Mouse (Mus musculus) liver, adult 2 months (tissue): ENCODE data around the gene Acvr1b.

Experiments
- CTCF ChIP-seq: fragments of 200-500 bp; IDR thresholded peaks from 2 replicates; pipeline ENCODE4 v1.5.1; 2011; ENCODE audit warnings: low read depth, low read length, control low read depth
- POLR2A ChIP-seq: fragments of 200-500 bp; IDR thresholded peaks from 2 replicates; pipeline ENCODE4 v1.6.1; 2011; ENCODE audit warnings: low read length, control low read depth; ENCODE audit not compliant: insufficient read depth; ENCODE audit errors: extremely low read depth

GRCm38 (mm10) chr15:101224006-101224906, 50.4 kb downstream of the Acvr1b start, which contains the start of gene Grasp:
- TF ChIP-seq CTCF (no peak), POLR2A (peak; percentile 82)
